Mouse (Mus musculus) midbrain, embryonic 14.5 days (tissue): ENCODE measurements at regions not wholly inside any gene's neighbourhood (a gene's known extent, or its start where the extent isn't known, plus 50 kb on each side); places are given as distances from the start of the nearest gene placed in this dataset.

Experiments
- ATAC-seq: fragments of 200-750 bp; cut with Nextera tagmentation; 2 replicates; pipeline ENCODE4 v1.8.0; 2017; ENCODE audit warnings: moderate number of reproducible peaks, moderate library complexity; ENCODE audit not compliant: low FRiP score, low TSS enrichment
- DNase-seq: peaks from one replicate; pipeline ENCODE4 v3.0.0-alpha.2; 2015
- H3K27ac ChIP-seq: fragments of 300-500 bp; sonication (generic); replicated peaks from 2 replicates; pipeline ENCODE4 v1.5.1; 2014; ENCODE audit warnings: mild to moderate bottlenecking, low read depth, low read length, moderate library complexity
- H3K27me3 ChIP-seq: fragments of 300-500 bp; sonication (generic); 2 replicates; pipeline ENCODE4 v1.6.1; 2014; ENCODE audit warnings: low read length, control low read depth, mixed read lengths; ENCODE audit not compliant: control insufficient read depth, insufficient read depth
- H3K36me3 ChIP-seq: fragments of 300-500 bp; sonication (generic); 2 replicates; pipeline ENCODE4 v1.6.1; 2014; ENCODE audit warnings: low read length, control low read depth; ENCODE audit not compliant: control insufficient read depth, insufficient read depth
- H3K4me1 ChIP-seq: fragments of 300-500 bp; sonication (generic); 2 replicates; pipeline ENCODE4 v1.6.1; 2014; ENCODE audit warnings: mild to moderate bottlenecking, antibody characterized with exemption, low read length, control low read depth; ENCODE audit not compliant: control insufficient read depth, insufficient read depth
- H3K4me2 ChIP-seq: fragments of 300-500 bp; sonication (generic); 2 replicates; pipeline ENCODE4 v1.6.1; 2014; ENCODE audit warnings: mild to moderate bottlenecking, low read length, moderate library complexity
- H3K4me3 ChIP-seq: fragments of 300-500 bp; sonication (generic); replicated peaks from 2 replicates; pipeline ENCODE4 v1.5.1; 2014; ENCODE audit warnings: low read depth, low read length
- H3K9ac ChIP-seq: fragments of 300-500 bp; sonication (generic); replicated peaks from 2 replicates; pipeline ENCODE4 v1.6.1; 2014; ENCODE audit warnings: mild to moderate bottlenecking, low read length, moderate library complexity
- H3K9me3 ChIP-seq: fragments of 300-500 bp; sonication (generic); 2 replicates; pipeline ENCODE4 v1.6.1; 2016; ENCODE audit warnings: low read length, control low read depth, mixed read lengths; ENCODE audit not compliant: control insufficient read depth
- WGBS: fragments of 180-500 bp; shearing (Covaris S2); extraction: QIAGEN DNeasy Blood & Tissue Kit; methylation state at CpG from one replicate; pipeline ENCODE4 v1.1.7; 2014; 5-methylcytosine and 5-hydroxymethylcytosine counted together

DNA sequence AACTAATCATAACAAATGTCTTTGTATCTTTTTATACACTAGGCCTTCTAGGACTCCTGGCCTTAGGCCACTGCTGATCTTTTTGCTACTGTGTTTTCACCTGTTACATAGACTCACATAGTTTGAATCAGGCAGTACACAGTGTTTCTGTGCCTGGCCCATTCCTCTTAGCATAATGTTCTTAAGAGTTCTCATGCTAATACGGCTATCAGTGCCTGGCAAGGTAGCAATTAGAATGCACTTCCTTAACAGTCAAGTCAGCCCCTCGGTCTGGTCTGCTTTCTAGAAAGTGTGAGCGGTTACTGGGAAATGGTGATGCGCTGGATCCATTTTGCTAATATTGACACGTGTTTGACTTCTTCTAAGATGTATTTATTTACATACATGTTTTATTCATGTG lies 54.2 kb upstream of the Lep start:
- Histone ChIP-seq H3K4me3 (no peak overlapping the region), H3K36me3 (no peaks in the 10 kb centered on the region), H3K27ac (no peak overlapping the region), H3K27me3 (no peaks in the 10 kb centered on the region), H3K9me3 (no peaks in the 10 kb centered on the region), H3K9ac (no peak overlapping the region), H3K4me1 (no peaks in the 10 kb centered on the region), H3K4me2 (no peak overlapping the region)
- DNase-seq (no peak), ATAC-seq (no peak)
- WGBS = 77% methylated on average over 5 of the region's 5 CpGs
